Mouse (Mus musculus): ENCODE results near the gene Moxd2. TPM values are rescaled to one million over a fixed set of nuclear protein-coding genes. Genes with fewer than 3 reads are reported as not detected.

Moxd2 gene
- polyA plus RNA-seq (2012; rRNA removed), result not detected in 2 replicates

- no peak within 1 kb of the TSS for H3K4me3 ChIP-seq (replicated peaks; ENCODE audit: extremely low read depth, low read depth, low read length)
- TF ChIP-seq POLR2A (IDR thresholded peaks at IDR 0.05; ENCODE audit: borderline replicate concordance, extremely low read depth, low read depth, low read length) (no peak), CTCF (IDR thresholded peaks at IDR 0.05; ENCODE audit: insufficient read depth, low read length) (no peak)
- no peak for DNase-seq
- 93% methylated on average over 3 of the region's 3 CpGs for WGBS
- no peaks in the 10 kb centered on the region for H3K4me1 ChIP-seq (ENCODE audit: control insufficient read depth, insufficient read depth, low read length)
Measured at GRCm38 (mm10) chr6:40887394-40887793, at the start of gene Moxd2. Moxd2 (minus strand) TSS chr6:40887494.

- H3K4me1 ChIP-seq (ENCODE audit: control insufficient read depth, insufficient read depth, low read length), result no peaks in the 10 kb centered on the region
- H3K4me3 ChIP-seq (replicated peaks; ENCODE audit: extremely low read depth, low read depth, low read length), result no peak overlapping the region
- DNase-seq, result no peak
- TF ChIP-seq POLR2A (IDR thresholded peaks at IDR 0.05; ENCODE audit: borderline replicate concordance, extremely low read depth, low read depth, low read length) (no peak), CTCF (IDR thresholded peaks at IDR 0.05; ENCODE audit: insufficient read depth, low read length) (no peak)
- WGBS, result 81% methylated on average over 4 of the region's 4 CpGs
Measured at GRCm38 (mm10) chr6:40919954-40920353, 32.7 kb upstream of the Moxd2 start.

GRCm38 (mm10) chr6:40900287-40900686 is 13.0 kb upstream of the Moxd2 start, which contains the start of gene Prss58:
Prss58 (minus strand) TSS chr6:40900387.
- DNase-seq, result no peak
- TF ChIP-seq CTCF (IDR thresholded peaks at IDR 0.05; ENCODE audit: insufficient read depth, low read length) (no peak), POLR2A (IDR thresholded peaks at IDR 0.05; ENCODE audit: borderline replicate concordance, extremely low read depth, low read depth, low read length) (no peak)
- Histone ChIP-seq H3K4me1 (ENCODE audit: control insufficient read depth, insufficient read depth, low read length) (no peaks in the 10 kb centered on the region), H3K4me3 (replicated peaks; ENCODE audit: extremely low read depth, low read depth, low read length) (no peak within 1 kb of the TSS)

- Histone ChIP-seq H3K4me3 (replicated peaks; ENCODE audit: extremely low read depth, low read depth, low read length) (no peak overlapping the region), H3K4me1 (ENCODE audit: control insufficient read depth, insufficient read depth, low read length) (no peaks in the 10 kb centered on the region)
- no peak for DNase-seq
- 62% methylated on average over 1 of the region's 1 CpGs for WGBS
- no peak for TF ChIP-seq POLR2A (IDR thresholded peaks at IDR 0.05; ENCODE audit: borderline replicate concordance, extremely low read depth, low read depth, low read length)
Measured at GRCm38 (mm10) chr6:40894716-40895115, 7.4 kb upstream of the Moxd2 start.

GRCm38 (mm10) chr6:40893577-40893976 is 6.3 kb upstream of the Moxd2 start:
- no peaks in the 10 kb centered on the region for H3K4me1 ChIP-seq (ENCODE audit: control insufficient read depth, insufficient read depth, low read length)
- no peak for TF ChIP-seq POLR2A (IDR thresholded peaks at IDR 0.05; ENCODE audit: borderline replicate concordance, extremely low read depth, low read depth, low read length)

GRCm38 (mm10) chr6:40891754-40892153 is 4.5 kb upstream of the Moxd2 start:
- whole genome bisulfite sequencing, result 62% methylated on average over 4 of the region's 4 CpGs

More at GRCm38 (mm10) chr6:40893577-40893976, 6.3 kb upstream of the Moxd2 start:
- DNase-seq, result peak; percentile 7
- WGBS, result 44% methylated on average over 7 of the region's 7 CpGs
- H3K4me3 ChIP-seq (replicated peaks; ENCODE audit: extremely low read depth, low read depth, low read length), result no peak overlapping the region

GRCm38 (mm10) chr6:40890973-40891372 is 3.7 kb upstream of the Moxd2 start:
- no peak overlapping the region for H3K4me3 ChIP-seq (replicated peaks; ENCODE audit: extremely low read depth, low read depth, low read length)
- H3K4me1 ChIP-seq (ENCODE audit: control insufficient read depth, insufficient read depth, low read length), result no peaks in the 10 kb centered on the region
- 27% methylated on average over 1 of the region's 1 CpGs for WGBS
- TF ChIP-seq POLR2A (IDR thresholded peaks at IDR 0.05; ENCODE audit: borderline replicate concordance, extremely low read depth, low read depth, low read length) (no peak), CTCF (IDR thresholded peaks at IDR 0.05; ENCODE audit: insufficient read depth, low read length) (no peak)
- no peak for DNase-seq

More at GRCm38 (mm10) chr6:40891754-40892153, 4.5 kb upstream of the Moxd2 start:
- H3K4me3 ChIP-seq (replicated peaks; ENCODE audit: extremely low read depth, low read depth, low read length), result no peak overlapping the region
- TF ChIP-seq CTCF (IDR thresholded peaks at IDR 0.05; ENCODE audit: insufficient read depth, low read length) (no peak), POLR2A (IDR thresholded peaks at IDR 0.05; ENCODE audit: borderline replicate concordance, extremely low read depth, low read depth, low read length) (no peak)
- no peak for DNase-seq
- no peaks in the 10 kb centered on the region for H3K4me1 ChIP-seq (ENCODE audit: control insufficient read depth, insufficient read depth, low read length)

- TF ChIP-seq CTCF (IDR thresholded peaks at IDR 0.05; ENCODE audit: insufficient read depth, low read length) (no peak), POLR2A (IDR thresholded peaks at IDR 0.05; ENCODE audit: borderline replicate concordance, extremely low read depth, low read depth, low read length) (no peak)
- H3K4me1 ChIP-seq (ENCODE audit: control insufficient read depth, insufficient read depth, low read length), result no peaks in the 10 kb centered on the region
- no peak for DNase-seq
- H3K4me3 ChIP-seq (replicated peaks; ENCODE audit: extremely low read depth, low read depth, low read length), result no peak overlapping the region
Measured at GRCm38 (mm10) chr6:40845283-40845682, 42.0 kb downstream of the Moxd2 start.

Other genes with a start within 250 kb of the Moxd2 start
- not detected in 2 replicates for gene Prss58, start 12.9 kb upstream of the Moxd2 start, polyA plus RNA-seq (2012; rRNA removed)
- not detected in 2 replicates for gene 1700074P13Rik, start 53.1 kb upstream of the Moxd2 start, polyA plus RNA-seq (2012; rRNA removed)
- not detected in 2 replicates for gene Gm4744, start 64.4 kb upstream of the Moxd2 start, polyA plus RNA-seq (2012; rRNA removed)
- gene 1810009J06Rik, start 77.3 kb upstream of the Moxd2 start, polyA plus RNA-seq (2012; rRNA removed), result not detected in 2 replicates
- gene Gm2663, start 112.0 kb upstream of the Moxd2 start, polyA plus RNA-seq (2012; rRNA removed), result not detected in 2 replicates
- 0.14 and 3.2 TPM in 2 replicates for gene 2210010C04Rik, start 148.0 kb upstream of the Moxd2 start, polyA plus RNA-seq (2012; rRNA removed)